Mouse (Mus musculus): ENCODE results near the gene Zfp217.

DNA sequence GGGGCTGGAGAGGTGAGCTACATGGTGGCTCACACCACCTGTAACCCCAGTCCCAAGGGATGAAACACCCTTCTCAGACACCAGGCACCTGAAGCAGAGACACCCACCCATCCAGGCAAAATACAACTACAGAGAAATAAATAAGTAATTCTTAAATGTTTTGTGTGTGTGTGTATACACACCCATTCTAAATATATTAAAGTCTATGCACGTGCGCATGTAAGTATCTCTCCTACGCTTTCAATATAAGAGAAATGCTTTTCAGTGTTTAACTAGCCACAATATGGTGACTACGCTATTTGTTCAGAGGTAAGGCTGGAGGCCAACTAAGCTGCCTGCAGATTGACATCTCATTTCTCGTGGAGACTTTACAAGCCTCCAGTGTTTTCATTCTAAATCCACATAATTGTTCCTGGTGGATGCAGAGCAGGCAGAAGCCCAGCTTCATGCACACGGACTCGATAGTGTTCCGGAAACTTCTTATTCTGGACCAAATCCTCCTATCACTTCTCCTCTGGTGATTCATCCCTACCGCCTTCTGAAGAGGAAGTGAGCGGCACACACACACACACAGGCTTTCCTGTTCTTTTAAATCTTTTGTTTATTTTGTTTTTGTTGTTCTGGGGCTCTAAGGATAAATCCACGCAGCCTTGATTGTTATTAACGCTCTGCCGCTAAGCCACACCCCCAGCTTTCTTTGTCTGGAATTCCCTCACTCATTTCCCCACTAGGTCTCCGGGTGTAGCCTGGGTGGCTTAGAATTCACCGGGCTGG lies 12.1 kb upstream of the Zfp217 start:
- TF ChIP-seq POLR2A (IDR thresholded peaks at IDR 0.05; ENCODE audit: insufficient read length, low read depth) (no peak), MYOG (IDR thresholded peaks at IDR 0.05; ENCODE audit: control insufficient read depth in 1 of 3, insufficient read depth in 1 of 3, insufficient read length in 2 of 3, low read depth in 2 of 3) (no peak), CEBPB (IDR thresholded peaks at IDR 0.05; ENCODE audit: insufficient read depth, poor library complexity, severe bottlenecking) (no peak)
